Mouse (Mus musculus) cerebellum, adult 18-20 months (tissue): ENCODE measurements around the gene Znhit6.

Experiments
- DNase-seq, 2 experiments: peaks; one replicate each; pipeline ENCODE4 v3.0.0; 2021

Gene Znhit6

GRCm38 (mm10) chr3:145646666-145647065 is 70.7 kb downstream of the Znhit6 start:
- DNase-seq, result no peak

GRCm38 (mm10) chr3:145647416-145647815 is 71.4 kb downstream of the Znhit6 start:
- DNase-seq, result no peak

GRCm38 (mm10) chr3:145648097-145648931 is 72.3 kb downstream of the Znhit6 start:
- DNase-seq, result no peak

GRCm38 (mm10) chr3:145648991-145649851 is 73.2 kb downstream of the Znhit6 start:
- no peak for DNase-seq

DNA sequence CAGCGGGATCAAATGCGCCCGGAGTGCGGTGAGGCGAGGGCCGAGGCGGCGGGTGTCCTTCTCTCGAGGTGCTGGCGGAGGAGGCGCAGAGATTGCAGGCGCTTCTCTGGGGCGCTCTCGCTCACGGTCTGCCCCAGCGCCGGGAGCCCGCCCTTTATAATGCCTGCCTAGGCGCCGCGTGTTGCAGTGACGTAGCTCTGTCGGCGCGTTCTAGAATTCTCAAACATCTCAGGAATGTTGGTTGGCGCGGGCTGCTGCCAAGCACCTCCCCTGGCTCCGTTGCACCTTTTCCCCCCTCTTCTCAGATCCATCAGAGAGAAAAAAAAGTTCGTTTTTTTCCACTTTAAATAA is 73.8 kb downstream of the Znhit6 start, which contains the start of gene Ccn1:
Ccn1 (minus strand) TSS at position 130 of the 351 bp plus-strand sequence.
- no peak for DNase-seq

- no peak for DNase-seq
Measured at GRCm38 (mm10) chr3:145650298-145651011, 74.5 kb downstream of the Znhit6 start.

DNA sequence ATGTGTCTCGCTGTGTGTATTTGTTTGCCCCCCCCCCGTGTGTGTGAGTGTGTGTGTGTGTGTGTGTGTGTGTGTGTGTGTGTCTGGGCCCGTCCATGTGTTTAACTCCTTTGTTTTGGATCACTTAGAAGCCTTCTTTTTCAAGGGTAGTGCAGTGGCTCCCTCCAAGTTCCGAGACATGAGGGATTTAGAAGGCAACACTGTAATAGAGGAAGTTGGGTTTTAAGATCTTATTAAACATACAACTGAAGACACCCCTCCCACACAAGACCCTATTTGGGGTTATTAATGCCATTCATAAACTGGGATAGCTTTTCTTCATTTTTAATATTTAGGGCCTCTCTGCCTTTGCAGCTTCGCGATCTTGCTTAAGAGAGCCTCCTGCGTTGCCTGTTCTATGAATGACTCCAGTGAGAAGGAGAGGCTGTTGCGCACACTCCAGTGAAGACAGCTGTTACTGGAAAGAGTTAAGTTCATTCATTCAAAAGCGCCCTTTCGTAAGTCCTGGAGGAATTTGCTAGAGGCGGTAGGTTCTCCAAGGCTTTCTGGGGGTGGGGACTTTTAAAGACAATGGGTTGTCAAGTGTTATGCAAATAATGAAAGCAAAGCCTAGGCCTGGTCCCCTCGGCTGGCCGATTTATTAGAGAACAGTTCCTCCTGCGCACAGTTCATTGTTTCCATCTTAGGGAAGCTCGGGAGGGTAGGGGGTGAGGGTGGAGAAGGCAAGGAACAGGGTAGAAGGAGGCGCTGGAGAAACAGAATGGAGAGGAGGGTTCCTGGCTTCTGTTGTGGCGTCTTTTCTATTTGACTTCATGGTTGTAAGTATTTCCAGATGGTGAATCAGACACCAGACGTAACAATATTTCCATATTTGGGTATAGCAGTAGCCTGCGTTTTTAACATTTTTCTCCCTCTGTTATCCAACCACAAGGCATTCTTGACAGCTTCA is 75.3 kb downstream of the Znhit6 start:
- no peak for DNase-seq

DNA sequence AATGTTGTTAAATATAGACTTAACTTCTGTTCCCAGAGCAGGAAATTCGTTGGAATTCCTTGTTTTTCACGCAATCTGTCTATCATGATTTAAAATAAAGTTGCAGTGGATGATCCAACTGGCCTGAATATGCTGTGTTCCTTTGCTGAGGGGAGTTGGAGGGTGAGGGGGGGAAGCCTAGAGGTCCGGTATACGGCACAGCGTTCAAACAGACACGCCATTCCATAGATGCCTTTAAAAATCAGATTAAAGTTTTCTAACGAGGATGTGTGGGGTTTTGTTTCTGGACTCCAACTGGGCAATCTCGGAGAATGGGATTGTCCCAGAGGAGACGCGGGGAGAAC is 75.9 kb downstream of the Znhit6 start:
- no peak for DNase-seq

DNA sequence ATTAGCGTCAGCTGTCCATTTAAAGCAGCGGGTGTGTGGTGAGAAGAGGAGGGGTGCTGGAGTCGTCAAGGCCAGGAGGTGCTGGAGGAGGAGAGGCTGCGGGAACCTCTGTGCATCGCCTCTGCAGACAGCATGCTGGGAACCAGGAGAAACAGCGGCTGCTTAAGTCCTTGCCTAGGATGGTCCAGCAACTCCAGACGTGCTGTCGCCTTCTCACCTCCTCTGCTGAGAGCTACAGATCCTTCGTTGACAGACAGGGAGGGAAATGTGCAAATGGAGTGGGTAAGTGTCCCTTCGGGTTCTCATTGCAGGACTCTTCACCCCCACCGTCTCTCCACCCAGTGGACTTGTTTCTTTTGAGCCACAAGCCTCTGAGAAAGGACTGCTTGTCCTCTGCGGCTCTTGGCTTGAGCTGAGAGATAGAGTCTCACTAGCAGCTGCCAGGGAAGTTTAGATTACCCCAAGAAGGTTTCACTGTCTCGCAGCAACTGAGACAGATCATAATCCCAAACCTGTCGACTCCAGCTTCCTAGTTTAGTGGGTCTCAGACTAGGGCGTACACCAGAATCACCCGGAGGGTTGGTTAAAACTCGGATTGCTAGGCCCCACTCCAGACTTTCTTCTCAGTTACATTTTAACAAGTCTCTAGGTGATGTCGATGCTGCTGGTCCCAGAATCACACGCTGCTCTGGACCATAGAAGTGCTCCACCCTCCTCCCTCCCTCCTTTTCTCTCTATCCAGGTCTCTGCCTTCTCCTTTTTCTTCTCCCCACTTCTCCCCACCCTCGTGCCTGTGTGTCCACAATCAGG is 76.5 kb downstream of the Znhit6 start:
- no peak for DNase-seq

GRCm38 (mm10) chr3:145653191-145653940 is 77.4 kb downstream of the Znhit6 start:
- DNase-seq, result peak; percentile 10 to 23

DNA sequence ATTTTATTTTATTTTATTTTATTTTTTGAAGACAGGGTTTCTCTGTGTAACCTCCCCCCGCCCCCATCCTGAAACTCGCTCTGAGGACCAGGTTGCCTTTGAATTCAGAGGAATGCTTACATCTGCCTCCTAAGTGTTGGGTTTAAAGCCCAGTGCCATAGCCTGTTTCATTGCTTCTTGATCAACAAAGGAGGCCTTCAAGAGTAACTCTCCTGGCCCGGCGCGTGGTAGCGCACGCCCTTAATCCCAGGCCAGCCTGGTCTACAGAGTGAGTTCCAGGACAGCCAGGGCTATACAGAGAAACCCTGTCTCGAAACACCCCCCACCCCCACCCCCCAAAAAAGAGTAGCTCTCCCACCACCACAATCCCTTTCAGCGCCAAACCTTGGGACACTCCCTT is 78.0 kb downstream of the Znhit6 start:
- no peak for DNase-seq
